Mouse (Mus musculus): Measurements from ENCODE around the gene Fgfr4. TPM values are rescaled to one million over a fixed set of nuclear protein-coding genes. Genes with fewer than 3 reads are reported as not detected.
"Not testable (repeated sequence)": the region's sequence is repeated elsewhere in the genome, so short reads cannot be mapped to it uniquely, and the experiment has no call there.

Fgfr4 gene
- polyA plus RNA-seq, 1 experiment = not detected

- no peak for TF ChIP-seq POLR2A (IDR thresholded peaks at IDR 0.05; ENCODE audit: low read depth, low read length)
- no peak for TF ChIP-seq CTCF (IDR thresholded peaks at IDR 0.05; ENCODE audit: borderline replicate concordance, insufficient read depth, low read length)
- Histone ChIP-seq H3K4me3 (ENCODE audit: insufficient read depth, low read length) (no peak overlapping the region), H3K27ac (ENCODE audit: insufficient read depth, low read length) (no peak overlapping the region), H3K4me1 (ENCODE audit: control insufficient read depth, insufficient read depth, low read length) (no peaks in the 10 kb centered on the region)
Observed at GRCm38 (mm10) chr13:55183382-55183781, 30.9 kb downstream of the Fgfr4 start.

- not testable (repeated sequence) for H3K4me1 ChIP-seq (ENCODE audit: control insufficient read depth, insufficient read depth, low read length); H3K4me3 ChIP-seq (ENCODE audit: insufficient read depth, low read length); H3K27ac ChIP-seq (ENCODE audit: insufficient read depth, low read length)
Observed at GRCm38 (mm10) chr13:55187062-55187461, 34.6 kb downstream of the Fgfr4 start.

- peak overlapping the region; percentile 77 for H3K27ac ChIP-seq (ENCODE audit: insufficient read depth, low read length)
- H3K4me3 ChIP-seq (ENCODE audit: insufficient read depth, low read length) = peak overlapping the region; percentile 34
- H3K4me1 ChIP-seq (ENCODE audit: control insufficient read depth, insufficient read depth, low read length) = no peaks in the 10 kb centered on the region
- peak; percentile 43; the same call in 1 of the 2 replicates for TF ChIP-seq POLR2A (IDR thresholded peaks at IDR 0.05; ENCODE audit: low read depth, low read length)
- TF ChIP-seq CTCF (IDR thresholded peaks at IDR 0.05; ENCODE audit: borderline replicate concordance, insufficient read depth, low read length) = no peak
Observed at GRCm38 (mm10) chr13:55189531-55190107, 37.2 kb downstream of the Fgfr4 start.

GRCm38 (mm10) chr13:55190121-55190868 is 37.9 kb downstream of the Fgfr4 start:
- H3K27ac ChIP-seq (ENCODE audit: insufficient read depth, low read length) = peak overlapping the region; percentile 77
- no peaks in the 10 kb centered on the region for H3K4me1 ChIP-seq (ENCODE audit: control insufficient read depth, insufficient read depth, low read length)
- TF ChIP-seq POLR2A (IDR thresholded peaks at IDR 0.05; ENCODE audit: low read depth, low read length) (peak; percentile 81), CTCF (IDR thresholded peaks at IDR 0.05; ENCODE audit: borderline replicate concordance, insufficient read depth, low read length) (peak; percentile 40; the same call in 1 of the 2 replicates)
- H3K4me3 ChIP-seq (ENCODE audit: insufficient read depth, low read length) = peak overlapping the region; percentile 34

GRCm38 (mm10) chr13:55191535-55191934 is 39.1 kb downstream of the Fgfr4 start:
- H3K27ac ChIP-seq (ENCODE audit: insufficient read depth, low read length) = no peak overlapping the region
- TF ChIP-seq CTCF (IDR thresholded peaks at IDR 0.05; ENCODE audit: borderline replicate concordance, insufficient read depth, low read length) (no peak), POLR2A (IDR thresholded peaks at IDR 0.05; ENCODE audit: low read depth, low read length) (no peak)
- H3K4me3 ChIP-seq (ENCODE audit: insufficient read depth, low read length) = no peak overlapping the region
- H3K4me1 ChIP-seq (ENCODE audit: control insufficient read depth, insufficient read depth, low read length) = no peaks in the 10 kb centered on the region

GRCm38 (mm10) chr13:55202758-55203157 is 50.3 kb downstream of the Fgfr4 start:
- not testable (repeated sequence) for H3K4me3 ChIP-seq (ENCODE audit: insufficient read depth, low read length); H3K27ac ChIP-seq (ENCODE audit: insufficient read depth, low read length); H3K4me1 ChIP-seq (ENCODE audit: control insufficient read depth, insufficient read depth, low read length)

GRCm38 (mm10) chr13:55203740-55204139 is 51.3 kb downstream of the Fgfr4 start:
- H3K4me3 ChIP-seq (ENCODE audit: insufficient read depth, low read length) = no peak overlapping the region
- TF ChIP-seq CTCF (IDR thresholded peaks at IDR 0.05; ENCODE audit: borderline replicate concordance, insufficient read depth, low read length) = no peak
- no peak for TF ChIP-seq POLR2A (IDR thresholded peaks at IDR 0.05; ENCODE audit: low read depth, low read length)
- H3K4me1 ChIP-seq (ENCODE audit: control insufficient read depth, insufficient read depth, low read length) = no peaks in the 10 kb centered on the region
- H3K27ac ChIP-seq (ENCODE audit: insufficient read depth, low read length) = no peak overlapping the region

GRCm38 (mm10) chr13:55204667-55205389 is 52.4 kb downstream of the Fgfr4 start:
- TF ChIP-seq POLR2A (IDR thresholded peaks at IDR 0.05; ENCODE audit: low read depth, low read length) (no peak), CTCF (IDR thresholded peaks at IDR 0.05; ENCODE audit: borderline replicate concordance, insufficient read depth, low read length) (no peak)
- H3K4me1 ChIP-seq (ENCODE audit: control insufficient read depth, insufficient read depth, low read length) = no peaks in the 10 kb centered on the region
- H3K4me3 ChIP-seq (ENCODE audit: insufficient read depth, low read length) = no peak overlapping the region
- H3K27ac ChIP-seq (ENCODE audit: insufficient read depth, low read length) = no peak overlapping the region

GRCm38 (mm10) chr13:55205448-55206205 is 53.2 kb downstream of the Fgfr4 start:
- TF ChIP-seq POLR2A (IDR thresholded peaks at IDR 0.05; ENCODE audit: low read depth, low read length) = no peak
- TF ChIP-seq CTCF (IDR thresholded peaks at IDR 0.05; ENCODE audit: borderline replicate concordance, insufficient read depth, low read length) = no peak
- Histone ChIP-seq H3K4me1 (ENCODE audit: control insufficient read depth, insufficient read depth, low read length) (no peaks in the 10 kb centered on the region), H3K4me3 (ENCODE audit: insufficient read depth, low read length) (no peak overlapping the region), H3K27ac (ENCODE audit: insufficient read depth, low read length) (no peak overlapping the region)

All from embryonic fibroblast, embryonic 13.5 days (primary cell).